Mouse (Mus musculus) intestine, postnatal 0 days (tissue): Measurements from ENCODE around the gene Tecpr1. TPM values are rescaled to one million over a fixed set of nuclear protein-coding genes. Genes with fewer than 3 reads are reported as not detected.

Source experiments
- ATAC-seq: fragments of 200-750 bp; cut with Nextera tagmentation; 2 replicates; pipeline ENCODE4 v1.8.0; 2017; ENCODE audit warnings: mild to moderate bottlenecking, moderate TSS enrichment, moderate library complexity
- H3K27ac ChIP-seq: fragments of 300-500 bp; sonication (generic); 2 replicates; pipeline ENCODE4 v1.5.1; 2014; ENCODE audit warnings: mild to moderate bottlenecking, low read depth, low read length, moderate library complexity
- H3K27me3 ChIP-seq: fragments of 300-500 bp; sonication (generic); replicated peaks from 2 replicates; pipeline ENCODE4 v1.6.1; 2014; ENCODE audit warnings: low read length, mixed read lengths; ENCODE audit not compliant: control insufficient read depth, insufficient read depth
- H3K36me3 ChIP-seq: fragments of 300-500 bp; sonication (generic); 2 replicates; pipeline ENCODE4 v1.6.1; 2014; ENCODE audit warnings: mild to moderate bottlenecking, moderate library complexity; ENCODE audit not compliant: control insufficient read depth, insufficient read depth
- H3K4me1 ChIP-seq: fragments of 300-500 bp; sonication (generic); replicated peaks from 2 replicates; pipeline ENCODE4 v1.6.1; 2014; ENCODE audit warnings: antibody characterized with exemption, low read length, mixed read lengths; ENCODE audit not compliant: control insufficient read depth, insufficient read depth
- H3K4me2 ChIP-seq: fragments of 300-500 bp; sonication (generic); replicated peaks from 2 replicates; pipeline ENCODE4 v1.6.1; 2014; ENCODE audit warnings: low read depth, mild to moderate bottlenecking, moderate library complexity
- H3K4me3 ChIP-seq: fragments of 300-500 bp; sonication (generic); 2 replicates; pipeline ENCODE4 v1.5.1; 2014; ENCODE audit warnings: low read depth, low read length
- H3K9ac ChIP-seq: fragments of 300-500 bp; sonication (generic); 2 replicates; pipeline ENCODE4 v1.6.1; 2014; ENCODE audit warnings: mild to moderate bottlenecking, low read depth, low read length
- H3K9me3 ChIP-seq: fragments of 300-500 bp; sonication (generic); 2 replicates; pipeline ENCODE4 v1.6.1; 2016; ENCODE audit warnings: mixed run types; ENCODE audit not compliant: control insufficient read depth
- CTCF ChIP-seq: sonication (generic); IDR thresholded peaks from 2 replicates; pipeline ENCODE4 v1.5.1; 2016; ENCODE audit warnings: low read depth, mild to moderate bottlenecking, control low read depth, antibody characterized with exemption, moderate library complexity
- WGBS: fragments of 180-500 bp; shearing (Covaris S2); extraction: QIAGEN DNeasy Blood & Tissue Kit; methylation state at CpG from one replicate; pipeline ENCODE4 v1.1.7; 2014; 5-methylcytosine and 5-hydroxymethylcytosine counted together
- polyA plus RNA-seq: library from polyadenylated mRNA; unstranded; fragments of >200 nt; fragmentation: Nextera tagmentation; extraction: Ambion mirVana; gene quantifications from 2 replicates; pipeline ENCODE4 v1.2.1, GENCODE M21; 2015

The Tecpr1 gene
- polyA plus RNA-seq, 1 experiment from 2014 or later, result 10.7 TPM

- no peaks in the 10 kb centered on the region for H3K27me3 ChIP-seq
- peak overlapping the region; percentile 35; the same call in 1 of the 2 replicates for H3K27ac ChIP-seq
- peaks cover 37% of the 10 kb centered on the region; the same call in 1 of the 2 replicates for H3K36me3 ChIP-seq
- WGBS, result 35% methylated on average over 14 of the region's 14 CpGs
- H3K9me3 ChIP-seq, result no peaks in the 10 kb centered on the region
- no peak for TF ChIP-seq CTCF
- H3K4me2 ChIP-seq, result peak overlapping the region; percentile 79
- H3K4me3 ChIP-seq, result peak overlapping the region; percentile 98
- ATAC-seq, result no peak
- peak overlapping the region; percentile 98 for H3K9ac ChIP-seq
- H3K4me1 ChIP-seq, result peaks cover 24% of the 10 kb centered on the region; the same call in 1 of the 2 replicates
Observed at GRCm38 (mm10) chr5:144258131-144258611, 34.8 kb upstream of the Tecpr1 start.

- ATAC-seq, result no peak
- peak; percentile 61 for TF ChIP-seq CTCF
- Histone ChIP-seq H3K9ac (peak overlapping the region; percentile 98), H3K9me3 (no peaks in the 10 kb centered on the region), H3K4me1 (peaks cover 24% of the 10 kb centered on the region; the same call in 1 of the 2 replicates), H3K4me2 (peak overlapping the region; percentile 79), H3K36me3 (peaks cover 32% of the 10 kb centered on the region; the same call in 1 of the 2 replicates), H3K27me3 (no peaks in the 10 kb centered on the region), H3K4me3 (peak overlapping the region; percentile 98), H3K27ac (0 out of 2 replicates have a peak overlapping the region, but pooled peaks have one; percentile 98)
- 76% methylated on average over 3 of the region's 3 CpGs for WGBS
Observed at GRCm38 (mm10) chr5:144257451-144258110, 34.2 kb upstream of the Tecpr1 start.

GRCm38 (mm10) chr5:144256888-144257287 is 33.5 kb upstream of the Tecpr1 start:
- H3K27me3 ChIP-seq, result no peaks in the 10 kb centered on the region
- WGBS, result 44% methylated on average over 1 of the region's 1 CpGs
- peak overlapping the region; percentile 98 for H3K27ac ChIP-seq
- H3K4me2 ChIP-seq, result peak overlapping the region; percentile 79
- no peak for ATAC-seq
- H3K4me1 ChIP-seq, result peaks cover 24% of the 10 kb centered on the region; the same call in 1 of the 2 replicates
- no peaks in the 10 kb centered on the region for H3K9me3 ChIP-seq
- H3K4me3 ChIP-seq, result peak overlapping the region; percentile 98
- no peak for TF ChIP-seq CTCF
- H3K9ac ChIP-seq, result peak overlapping the region; percentile 98
- H3K36me3 ChIP-seq, result peaks cover 29% of the 10 kb centered on the region; the same call in 1 of the 2 replicates

GRCm38 (mm10) chr5:144256541-144256870 is 33.1 kb upstream of the Tecpr1 start:
- peak overlapping the region; percentile 98 for H3K27ac ChIP-seq
- no peak for TF ChIP-seq CTCF
- peaks cover 26% of the 10 kb centered on the region; the same call in 1 of the 2 replicates for H3K36me3 ChIP-seq
- no peaks in the 10 kb centered on the region for H3K27me3 ChIP-seq
- ATAC-seq, result no peak; the same call in 1 of the 2 replicates
- peak overlapping the region; percentile 98 for H3K9ac ChIP-seq
- peak overlapping the region; percentile 79 for H3K4me2 ChIP-seq
- WGBS, result 4% methylated on average over 7 of the region's 7 CpGs
- H3K4me3 ChIP-seq, result peak overlapping the region; percentile 98
- no peaks in the 10 kb centered on the region for H3K9me3 ChIP-seq
- H3K4me1 ChIP-seq, result peaks cover 24% of the 10 kb centered on the region; the same call in 1 of the 2 replicates

- peaks cover 24% of the 10 kb centered on the region; the same call in 1 of the 2 replicates for H3K36me3 ChIP-seq
- peak; percentile 1 for ATAC-seq
- peak; percentile 20; the same call in 1 of the 2 replicates for TF ChIP-seq CTCF
- peak overlapping the region; percentile 98 for H3K9ac ChIP-seq
- peak overlapping the region; percentile 98 for H3K27ac ChIP-seq
- no peaks in the 10 kb centered on the region for H3K27me3 ChIP-seq
- peaks cover 24% of the 10 kb centered on the region; the same call in 1 of the 2 replicates for H3K4me1 ChIP-seq
- no peaks in the 10 kb centered on the region for H3K9me3 ChIP-seq
- WGBS, result 0% methylated on average over 40 of the region's 40 CpGs
- peak overlapping the region; percentile 79 for H3K4me2 ChIP-seq
- peak overlapping the region; percentile 98 for H3K4me3 ChIP-seq
Observed at GRCm38 (mm10) chr5:144255632-144256540, 32.5 kb upstream of the Tecpr1 start.
